Mouse (Mus musculus) lung, postnatal 0 days (tissue): ENCODE measurements around the gene Zfp759. TPM values are rescaled to one million over a fixed set of nuclear protein-coding genes. Genes with fewer than 3 reads are reported as not detected.
"Not testable (repeated sequence)": the region's sequence is repeated elsewhere in the genome, so short reads cannot be mapped to it uniquely, and the experiment has no call there.

Experiments used
- ATAC-seq: fragments of 200-750 bp; cut with Nextera tagmentation; 2 replicates; pipeline ENCODE4 v1.8.0; 2017; ENCODE audit warnings: moderate library complexity
- DNase-seq: peaks from one replicate; pipeline ENCODE4 v3.0.0-alpha.2; 2016; ENCODE audit warnings: low spot score
- H3K27ac ChIP-seq: fragments of 300-500 bp; sonication (generic); 2 replicates; pipeline ENCODE4 v1.5.1; 2014; ENCODE audit warnings: antibody characterized with exemption, mild to moderate bottlenecking, low read length, mixed read lengths
- H3K27me3 ChIP-seq: fragments of 300-500 bp; sonication (generic); replicated peaks from 2 replicates; pipeline ENCODE4 v1.6.1; 2014; ENCODE audit warnings: low read length, mixed read lengths; ENCODE audit not compliant: insufficient read depth
- H3K36me3 ChIP-seq: fragments of 300-500 bp; sonication (generic); 2 replicates; pipeline ENCODE4 v1.6.1; 2014; ENCODE audit warnings: low read length, mixed read lengths; ENCODE audit not compliant: insufficient read depth
- H3K4me1 ChIP-seq: fragments of 300-500 bp; sonication (generic); 2 replicates; pipeline ENCODE4 v1.6.1; 2014; ENCODE audit warnings: antibody characterized with exemption, low read depth, low read length, mixed read lengths; ENCODE audit not compliant: insufficient read depth
- H3K4me2 ChIP-seq: fragments of 300-500 bp; sonication (generic); replicated peaks from 2 replicates; pipeline ENCODE4 v1.6.1; 2014; ENCODE audit warnings: low read depth, mild to moderate bottlenecking, low read length, moderate library complexity, mixed read lengths
- H3K4me3 ChIP-seq: fragments of 300-500 bp; sonication (generic); 2 replicates; pipeline ENCODE4 v1.5.1; 2014; ENCODE audit warnings: low read depth, low read length
- H3K9ac ChIP-seq: fragments of 300-500 bp; sonication (generic); replicated peaks from 2 replicates; pipeline ENCODE4 v1.6.1; 2014; ENCODE audit warnings: low read depth, mild to moderate bottlenecking
- H3K9me3 ChIP-seq: fragments of 300-500 bp; sonication (generic); 2 replicates; pipeline ENCODE4 v1.6.1; 2016; ENCODE audit warnings: low read length, mixed read lengths
- CTCF ChIP-seq: IDR thresholded peaks from 2 replicates; pipeline ENCODE4 v1.5.1; 2016; ENCODE audit warnings: antibody characterized with exemption, mild to moderate bottlenecking
- EP300 ChIP-seq: IDR thresholded peaks from 2 replicates; pipeline ENCODE4 v1.6.1; 2016; ENCODE audit warnings: antibody characterized with exemption, mild to moderate bottlenecking, control low read depth
- WGBS: fragments of 180-500 bp; shearing (Covaris S2); extraction: QIAGEN DNeasy Blood & Tissue Kit; methylation state at CpG from one replicate; pipeline ENCODE4 v1.1.7; 2014; 5-methylcytosine and 5-hydroxymethylcytosine counted together
- polyA plus RNA-seq: library from polyadenylated mRNA; unstranded; fragments of >200 nt; fragmentation: Nextera tagmentation; extraction: Ambion mirVana; gene quantifications from 2 replicates; pipeline ENCODE4 v1.2.1, GENCODE M21; 2015

The Zfp759 gene
- polyA plus RNA-seq, 1 experiment from 2014 or later: 1.1 TPM

DNA sequence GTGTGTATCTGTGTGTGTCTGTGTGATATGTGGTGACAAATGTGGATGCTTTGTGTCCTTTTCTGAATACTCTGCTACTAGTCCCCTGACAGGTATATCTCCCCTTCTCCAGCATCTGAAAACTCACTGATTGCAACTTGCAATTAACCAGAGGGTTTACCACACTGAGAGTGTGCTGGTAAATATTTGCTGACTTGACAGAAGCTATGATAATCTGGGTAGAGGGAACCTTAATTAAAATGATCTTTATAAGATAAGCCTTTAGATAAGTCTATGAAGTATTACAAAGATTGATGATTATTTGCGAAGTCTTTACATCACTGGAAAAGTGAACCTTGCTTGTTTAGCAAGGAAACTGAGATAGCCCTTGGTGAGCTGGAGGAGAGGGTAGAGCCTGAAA, 3.0 kb downstream of the Zfp759 start:
- no peak for ATAC-seq
- 81% methylated on average over 1 of the region's 1 CpGs for WGBS
- Histone ChIP-seq H3K27me3 (no peaks in the 10 kb centered on the region), H3K9ac (no peak overlapping the region), H3K4me2 (no peak overlapping the region), H3K36me3 (no peaks in the 10 kb centered on the region), H3K4me1 (0 out of 2 replicates have a peak, but pooled peaks cover 4% of the 10 kb centered on the region), H3K27ac (no peak overlapping the region), H3K9me3 (no peaks in the 10 kb centered on the region), H3K4me3 (no peak overlapping the region)
- TF ChIP-seq CTCF (no peak), EP300 (no peak)
- no peak for DNase-seq

DNA sequence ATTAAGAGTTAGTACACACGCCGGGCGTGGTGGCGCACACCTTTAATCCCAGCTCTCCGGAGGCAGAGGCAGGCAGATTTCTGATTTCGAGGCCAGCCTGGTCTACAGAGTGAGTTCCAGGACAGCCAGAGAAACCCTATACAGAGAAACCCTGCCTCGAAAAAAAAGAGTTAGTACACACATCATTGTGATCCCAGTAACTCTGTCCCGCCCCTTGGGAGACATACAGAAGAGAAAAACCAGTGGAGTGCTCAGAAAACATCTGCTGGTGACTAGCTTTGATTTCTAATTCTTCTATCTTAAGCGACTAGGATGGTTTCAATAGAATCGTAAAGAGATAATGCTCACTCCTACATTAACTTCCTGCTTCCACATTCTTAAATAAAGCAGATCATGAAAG, 6.0 kb downstream of the Zfp759 start:
- not testable (repeated sequence) for ATAC-seq, H3K27ac ChIP-seq, H3K36me3 ChIP-seq, H3K27me3 ChIP-seq, DNase-seq, H3K9ac ChIP-seq, H3K4me2 ChIP-seq, H3K4me3 ChIP-seq, H3K9me3 ChIP-seq, H3K4me1 ChIP-seq
- WGBS: 72% methylated on average over 10 of the region's 10 CpGs

DNA sequence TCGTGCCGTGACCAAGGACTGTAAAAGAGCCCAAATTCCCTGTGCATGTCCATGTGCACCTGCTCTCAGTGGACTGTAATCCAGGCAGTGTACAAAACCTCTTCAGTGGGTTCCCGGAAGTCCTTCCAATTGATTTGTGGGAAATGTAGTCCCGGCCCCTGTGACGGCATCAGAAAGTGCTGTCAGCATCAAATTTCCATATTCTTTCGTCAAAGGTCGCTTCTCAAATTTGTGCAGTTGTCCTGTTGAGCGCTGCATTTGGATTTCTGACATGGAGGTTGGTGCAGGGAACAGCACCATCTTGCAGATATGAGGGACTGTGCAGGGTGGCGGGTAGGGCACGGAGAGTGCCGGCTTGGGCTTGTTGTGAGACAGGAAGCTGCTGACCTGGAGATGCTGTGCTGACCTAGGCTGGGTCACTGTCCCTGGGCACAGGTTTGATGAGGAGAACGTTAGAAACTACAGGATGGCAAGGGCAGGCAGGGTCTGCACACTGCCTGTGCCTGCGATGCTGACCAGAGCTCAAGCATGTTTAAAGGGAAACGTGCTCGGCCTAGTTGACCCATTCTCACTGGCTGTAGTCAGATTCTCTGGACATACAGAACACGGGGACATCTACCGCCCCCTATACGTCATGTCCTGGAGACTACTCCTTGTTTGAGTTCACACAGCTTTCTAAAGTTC, 6.7 kb downstream of the Zfp759 start:
- Histone ChIP-seq H3K36me3 (no peaks in the 10 kb centered on the region), H3K4me2 (peak overlapping the region; percentile 78), H3K4me3 (peak overlapping the region; percentile 64), H3K9me3 (no peaks in the 10 kb centered on the region), H3K4me1 (0 out of 2 replicates have a peak, but pooled peaks cover 4% of the 10 kb centered on the region), H3K9ac (peak overlapping the region; percentile 54), H3K27me3 (no peaks in the 10 kb centered on the region), H3K27ac (no peak overlapping the region)
- TF ChIP-seq CTCF (peak; percentile 43), EP300 (peak; percentile 22; the same call in 1 of the 2 replicates)
- DNase-seq: peak; percentile 93
- under 1% methylated on average over 18 of the region's 18 CpGs for WGBS
- peak; percentile 98 for ATAC-seq

DNA sequence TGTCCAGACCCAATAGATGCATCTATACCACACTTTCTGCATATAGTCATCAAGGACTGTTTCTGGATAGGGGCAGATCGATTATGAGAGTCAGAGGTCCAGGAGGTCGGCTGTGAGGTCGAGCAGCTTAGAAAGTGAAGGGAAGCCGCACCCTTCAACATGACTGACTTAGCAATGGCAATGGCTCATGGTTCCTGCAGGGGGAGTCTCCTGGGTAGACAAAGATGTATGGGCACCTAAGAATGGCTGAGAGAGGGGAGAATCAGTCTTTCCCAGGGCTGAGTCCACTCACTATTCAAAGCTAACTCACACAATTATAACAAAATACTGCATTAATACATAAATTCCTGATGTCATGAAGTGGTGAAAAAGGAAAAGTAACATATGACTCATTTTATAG, 44.7 kb downstream of the Zfp759 start:
- not testable (repeated sequence) for H3K27ac ChIP-seq, H3K9ac ChIP-seq, H3K4me3 ChIP-seq, H3K4me1 ChIP-seq, H3K36me3 ChIP-seq, H3K4me2 ChIP-seq, DNase-seq, ATAC-seq, H3K9me3 ChIP-seq, H3K27me3 ChIP-seq
- 37% methylated on average over 4 of the region's 4 CpGs for WGBS

DNA sequence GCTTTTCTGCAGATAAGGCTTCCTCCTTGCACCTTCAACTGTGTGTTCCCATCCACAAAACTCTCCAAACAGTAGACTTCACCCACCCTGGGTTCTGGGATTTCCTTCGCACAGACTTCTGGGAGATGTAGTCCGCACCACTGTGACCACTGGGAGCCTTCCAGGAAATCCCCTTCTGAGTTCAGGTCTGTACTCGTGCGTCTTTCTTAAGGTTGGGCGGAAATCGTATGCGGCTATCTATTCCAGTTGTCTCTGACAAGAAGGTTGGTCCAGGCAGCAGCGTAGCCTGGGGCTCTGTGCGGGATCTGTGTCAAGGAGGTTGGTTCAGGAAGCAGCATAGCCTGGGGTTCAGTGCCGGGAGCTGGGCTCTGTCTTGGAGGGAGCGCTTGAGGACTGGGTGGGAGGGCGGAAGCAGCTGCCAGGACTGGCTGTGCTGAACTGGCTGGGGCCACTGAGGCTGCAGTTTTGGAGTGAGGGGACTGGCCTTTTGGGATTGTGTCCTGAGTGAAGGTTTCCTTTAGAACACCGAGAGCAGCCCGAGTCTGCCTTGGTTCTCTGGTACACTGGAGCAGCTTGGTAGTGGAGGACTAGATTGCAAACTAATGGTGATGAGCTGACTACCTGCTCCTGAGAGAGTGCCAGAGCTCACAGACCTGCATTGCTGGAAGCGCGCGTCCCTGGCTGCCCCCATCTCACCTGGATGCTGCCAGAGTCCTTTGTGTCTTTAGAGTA, 51.7 kb downstream of the Zfp759 start, which contains the start of gene Rsl1:
Gene Rsl1 (plus strand): TSS at position 192 of the 732 bp plus-strand sequence.
- H3K27me3 ChIP-seq, H3K9me3 ChIP-seq, H3K36me3 ChIP-seq, H3K4me1 ChIP-seq: not testable (repeated sequence)
- WGBS: 2% methylated on average over 17 of the region's 17 CpGs
- peak within 1 kb of the TSS; percentile 57 for H3K4me3 ChIP-seq
- TF ChIP-seq EP300: 0 out of 2 replicates have a peak, but pooled peaks have one; percentile 20
- peak within 1 kb of the TSS; percentile 43; the same call in 1 of the 2 replicates for H3K27ac ChIP-seq
- ATAC-seq (peak; percentile 97), DNase-seq (peak; percentile 82)
- H3K9ac ChIP-seq: peak within 1 kb of the TSS; percentile 34
- peak within 1 kb of the TSS; percentile 66 for H3K4me2 ChIP-seq

DNA sequence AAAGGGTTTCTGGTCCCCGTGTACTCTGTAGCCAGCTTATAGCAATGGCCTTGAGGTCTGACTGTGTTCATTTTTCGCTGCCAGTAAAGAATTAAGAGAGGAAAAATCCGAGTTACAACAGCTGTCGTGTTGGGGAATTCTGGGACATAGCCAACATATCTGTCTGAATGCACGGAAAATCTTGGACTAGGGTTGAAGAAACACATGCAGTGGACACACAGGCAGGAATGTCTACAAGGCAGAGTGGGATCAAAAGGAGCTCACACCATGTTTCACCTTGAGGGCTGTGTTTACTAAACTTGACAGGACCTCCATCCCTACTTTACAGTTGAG, 52.2 kb downstream of the Zfp759 start:
- Histone ChIP-seq H3K4me1 (no peaks in the 10 kb centered on the region), H3K27ac (no peak overlapping the region), H3K9me3 (no peaks in the 10 kb centered on the region), H3K9ac (no peak overlapping the region), H3K36me3 (no peaks in the 10 kb centered on the region), H3K27me3 (no peaks in the 10 kb centered on the region), H3K4me3 (peak overlapping the region; percentile 57; the same call in 1 of the 2 replicates), H3K4me2 (peak overlapping the region; percentile 66)
- TF ChIP-seq CTCF (no peak), EP300 (no peak)
- 11% methylated on average over 5 of the region's 5 CpGs for WGBS
- ATAC-seq (peak; percentile 4; the same call in 1 of the 2 replicates), DNase-seq (peak; percentile 63)

Other genes with a start within 250 kb of the Zfp759 start
- 0.69 and 0.79 TPM in 2 replicates for gene Gm10767, start 216.7 kb upstream of the Zfp759 start, polyA plus RNA-seq
- 2.3 and 2.7 TPM in 2 replicates for gene Zfp712, start 60.5 kb upstream of the Zfp759 start, polyA plus RNA-seq
- gene Zfp708, start 23.7 kb upstream of the Zfp759 start, polyA plus RNA-seq: 2.3 and 3.0 TPM in 2 replicates
- 2.5 and 2.7 TPM in 2 replicates for gene Gm28557, start 13.1 kb upstream of the Zfp759 start, polyA plus RNA-seq
- 0.11 TPM in 1 of 2 replicates, not detected in the other for gene Rslcan18, start 5.4 kb upstream of the Zfp759 start, polyA plus RNA-seq
- gene Rsl1, start 51.5 kb downstream of the Zfp759 start, polyA plus RNA-seq: 6.3 and 6.6 TPM in 2 replicates
- 1.7 and 2.1 TPM in 2 replicates for gene Zfp455, start 72.8 kb downstream of the Zfp759 start, polyA plus RNA-seq
- 1.00 and 1.1 TPM in 2 replicates for gene Zfp458, start 156.8 kb downstream of the Zfp759 start, polyA plus RNA-seq
- gene Zfp457, start 184.8 kb downstream of the Zfp759 start, polyA plus RNA-seq: 0.40 and 0.62 TPM in 2 replicates
- gene Zfp595, start 210.9 kb downstream of the Zfp759 start, polyA plus RNA-seq: 1.5 TPM in 2 replicates
- 0.57 TPM in 1 of 2 replicates, not detected in the other for gene Gm28044, start 238.9 kb downstream of the Zfp759 start, polyA plus RNA-seq
- gene Zfp953, start 238.9 kb downstream of the Zfp759 start, polyA plus RNA-seq: 0.80 and 0.82 TPM in 2 replicates